ENCODE assay signal across 8 mouse cellular contexts in genomic region chr5:106963584-106964512, GRCm38 (mm10). TPM values are rescaled to one million over a fixed set of nuclear protein-coding genes. Genes with fewer than 3 reads are reported as not detected.
DNase-seq lines count a peak whose midpoint lies in the region; ATAC-seq and TF ChIP-seq lines count a peak whose summit lies in the region.

Gene Cdc7 (plus strand): TSS chr5:106964322.

- H3K4me3 ChIP-seq in G1E (ENCODE audit: low read depth, low read length), result peak within 1 kb of the TSS; percentile 97
- peak within 1 kb of the TSS; percentile 79 for H3K4me3 ChIP-seq in forebrain, postnatal 0 days (ENCODE audit: low read depth, low read length)
- H3K4me3 ChIP-seq in lung, embryonic 16.5 days (ENCODE audit: low read length), result peak within 1 kb of the TSS; percentile 77

- H3K4me2 ChIP-seq in forebrain, postnatal 0 days (ENCODE audit: low read depth), result peak within 1 kb of the TSS; percentile 92
- peak within 1 kb of the TSS; percentile 85 for H3K4me2 ChIP-seq in lung, embryonic 16.5 days (ENCODE audit: low read depth, low read length)

- WGBS in forebrain, postnatal 0 days, result 5% methylated on average over 54 of the region's 54 CpGs
- WGBS in lung, embryonic 16.5 days, result 4% methylated on average over 53 of the region's 54 CpGs

- no peak for TF ChIP-seq CTCF in G1E (IDR thresholded peaks at IDR 0.05; ENCODE audit: low read depth, low read length)
- TF ChIP-seq CTCF in forebrain, postnatal 0 days (IDR thresholded peaks at IDR 0.05; ENCODE audit: low read depth), result no peak

- H3K36me3 ChIP-seq in G1E (replicated peaks), result peaks cover 20% of the 10 kb centered on the region
- no peaks in the 10 kb centered on the region for H3K36me3 ChIP-seq in forebrain, postnatal 0 days (ENCODE audit: insufficient read depth)
- peaks cover 2% of the 10 kb centered on the region; the same call in 1 of the 2 replicates for H3K36me3 ChIP-seq in lung, embryonic 16.5 days (ENCODE audit: control insufficient read depth, insufficient read depth, low read length)

- no peaks in the 10 kb centered on the region for H3K27me3 ChIP-seq in G1E (ENCODE audit: insufficient read depth, low read length)
- no peaks in the 10 kb centered on the region for H3K27me3 ChIP-seq in forebrain, postnatal 0 days (ENCODE audit: insufficient read depth, low read length)
- H3K27me3 ChIP-seq in lung, embryonic 16.5 days (ENCODE audit: control insufficient read depth, insufficient read depth, low read depth, low read length), result no peaks in the 10 kb centered on the region

- no peaks in the 10 kb centered on the region for H3K9me3 ChIP-seq in G1E (replicated peaks)
- H3K9me3 ChIP-seq in forebrain, postnatal 0 days (ENCODE audit: low read length), result no peaks in the 10 kb centered on the region
- H3K9me3 ChIP-seq in lung, embryonic 16.5 days (ENCODE audit: control insufficient read depth, low read length), result 0 out of 2 replicates have a peak, but pooled peaks cover 3% of the 10 kb centered on the region

- H3K27ac ChIP-seq in forebrain, postnatal 0 days (ENCODE audit: low read depth, low read length), result peak within 1 kb of the TSS; percentile 66; the same call in 1 of the 2 replicates
- peak within 1 kb of the TSS; percentile 83 for H3K27ac ChIP-seq in lung, embryonic 16.5 days (ENCODE audit: low read length)

- H3K4me1 ChIP-seq in G1E (ENCODE audit: insufficient read depth, low read depth, low read length), result peaks cover 25% of the 10 kb centered on the region
- 0 out of 2 replicates have a peak, but pooled peaks cover 3% of the 10 kb centered on the region for H3K4me1 ChIP-seq in forebrain, postnatal 0 days (ENCODE audit: insufficient read depth)
- H3K4me1 ChIP-seq in lung, embryonic 16.5 days (replicated peaks; ENCODE audit: control insufficient read depth, insufficient read depth, low read length), result peaks cover 9% of the 10 kb centered on the region; the same call in 1 of the 2 replicates

- peak; percentile 76 for ATAC-seq in G1E (ENCODE audit: extremely low read depth, insufficient number of reproducible peaks, low FRiP score, poor library complexity, severe bottlenecking)
- peak; percentile 96 for ATAC-seq in forebrain, postnatal 0 days
- ATAC-seq in hematopoietic stem cell, adult 5-6 weeks (replicated peaks in 1 of 2; ENCODE audit: insufficient read depth in 1 of 2, low FRiP score in 2 of 2, low TSS enrichment in 1 of 2, low read depth in 1 of 2, poor library complexity in 2 of 2, severe bottlenecking in 2 of 2), result peak; percentile 81 to 87
- ATAC-seq in lung, embryonic 16.5 days (ENCODE audit: low read depth), result peak; percentile 94

- DNase-seq in G1E (ENCODE audit: low spot score), result peak; percentile 73
- peak; percentile 90 to 97 for DNase-seq in cerebellum, adult 18-20 months
- DNase-seq in forebrain, postnatal 0 days, result peak; percentile 97
- peak; percentile 72 for DNase-seq in layer of hippocampus, adult 9-10 months (ENCODE audit: low spot score)
- DNase-seq in ovary, postnatal 10 days (ENCODE audit: low spot score), result peak; percentile 97
- peak; percentile 89 to 94 for DNase-seq in thymus, postnatal 10 days (ENCODE audit: low spot score in 2 of 2)

- peak within 1 kb of the TSS; percentile 67 for H3K9ac ChIP-seq in forebrain, postnatal 0 days
- H3K9ac ChIP-seq in lung, embryonic 16.5 days (ENCODE audit: low read length), result peak within 1 kb of the TSS; percentile 79

RNA-seq across cellular contexts. Expression of gene Cdc7, which starts in this region (rescaled TPM):
- 33.5 and 37.7 TPM in 2 replicates for total RNA-seq in G1E (2014; fragmentation: Nextera tagmentation)
- 43.7 and 43.8 TPM in 2 replicates for total RNA-seq in G1E (2017)
- polyA plus RNA-seq in G1E (2012), result 6.7 and 8.7 TPM in 2 replicates
- 29.9 and 36.8 TPM in 2 replicates for total RNA-seq in forebrain, postnatal 0 days (2014; rRNA removed)
- 18.4 and 23.5 TPM in 2 replicates for polyA plus RNA-seq in forebrain, postnatal 0 days (2015; fragmentation: Nextera tagmentation; extraction: Ambion mirVana)
- total RNA-seq in hematopoietic stem cell, adult 5-6 weeks (2017), result 37.8 and 41.8 TPM in 2 replicates
- 46.6 and 48.6 TPM in 2 replicates for polyA plus RNA-seq in lung, embryonic 16.5 days (2015; fragmentation: Nextera tagmentation; extraction: Ambion mirVana)

Comparison
In these comparisons a context has a peak if more than half of its experiments do, and no peak if none do; other contexts are left out.
1. Peak in every context shown above with its lines: DNase-seq, ATAC-seq, H3K4me3 ChIP-seq and H3K27ac ChIP-seq.